Mouse (Mus musculus): ENCODE measurements around the gene Taok3. TPM values are rescaled to one million over a fixed set of nuclear protein-coding genes. Genes with fewer than 3 reads are reported as not detected.

Gene Taok3
- total RNA-seq, 2 experiments from 2014 or later: 3.9 to 4.3 TPM

DNA sequence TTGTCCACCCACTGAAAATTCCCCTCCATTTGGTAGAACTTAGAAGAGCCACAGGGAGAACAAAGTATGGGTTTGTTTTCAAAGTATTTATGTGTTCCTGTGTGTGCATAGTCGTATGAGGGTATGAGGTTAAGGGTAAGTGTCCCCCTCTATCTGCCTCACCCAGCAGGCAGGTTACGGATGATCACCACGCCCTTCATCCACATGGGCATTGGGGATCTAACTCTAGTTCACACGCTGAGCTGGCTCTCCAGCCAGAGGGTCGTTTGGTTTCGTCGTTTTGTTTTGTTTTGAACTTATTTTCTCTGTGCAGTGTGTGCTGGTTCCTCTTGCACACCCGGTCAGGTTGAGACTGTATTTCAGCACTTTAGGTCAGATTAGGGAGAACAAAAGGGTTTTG is 17.7 kb downstream of the Taok3 start:
- intact Hi-C loops (cut with DNase I): no loop called here
- DNase-seq: no peak

DNA sequence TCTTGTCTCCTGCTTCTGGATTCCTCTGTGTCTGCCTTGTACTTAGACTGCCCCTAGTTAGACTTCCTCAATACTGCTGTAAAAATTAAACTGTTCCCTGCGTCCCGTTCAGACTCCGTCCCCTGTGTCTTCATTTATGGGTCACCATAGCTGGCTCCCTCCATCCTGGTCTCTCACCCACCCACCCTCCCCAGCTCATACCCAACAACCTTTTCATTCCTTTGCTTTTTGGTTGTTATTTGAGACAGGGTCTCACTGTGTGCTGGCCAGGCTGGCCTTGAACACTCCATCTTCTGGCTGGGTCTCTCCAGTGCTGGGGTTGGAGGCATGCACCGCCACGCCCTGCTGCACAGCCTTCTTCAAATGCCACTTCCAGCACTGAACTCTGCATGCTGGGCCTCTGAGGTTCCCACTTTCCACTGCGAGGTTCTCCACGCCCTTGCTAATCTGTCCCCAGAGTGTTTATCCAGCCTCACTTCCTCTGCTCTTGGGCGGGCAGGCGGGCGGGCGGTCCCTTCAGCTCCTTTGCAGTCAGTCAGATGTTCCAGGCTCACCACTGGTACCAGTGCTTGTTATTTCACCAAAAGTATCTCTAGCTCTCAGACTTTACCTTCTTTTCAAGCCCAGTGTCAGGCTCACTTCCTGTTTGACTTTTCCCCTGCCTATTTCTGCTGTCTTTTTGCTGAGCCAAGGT is 18.5 kb downstream of the Taok3 start:
- peak; percentile 41 to 61 for DNase-seq
- intact Hi-C loops (cut with DNase I): no loop called here

DNA sequence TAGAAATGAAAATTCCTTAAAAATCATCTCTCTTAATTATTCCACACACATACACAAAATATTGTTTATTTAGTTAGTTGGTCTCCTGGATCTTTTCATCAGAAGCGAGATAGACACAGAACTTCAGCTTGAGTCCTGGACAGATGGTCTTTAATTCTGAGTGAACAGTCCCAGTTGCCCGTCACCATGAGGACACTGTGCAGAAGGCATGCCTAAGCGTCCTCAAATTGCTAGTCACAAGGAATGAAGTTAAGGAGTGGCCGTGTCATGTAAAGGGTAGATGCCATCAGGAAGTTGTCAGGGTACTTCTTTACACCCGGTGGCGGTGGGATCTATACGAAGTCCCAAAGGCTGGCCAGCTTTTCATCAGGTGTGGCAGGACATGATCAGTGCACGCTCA is 19.9 kb downstream of the Taok3 start:
- no peak for DNase-seq
- intact Hi-C loops (cut with DNase I): no loop called here

DNA sequence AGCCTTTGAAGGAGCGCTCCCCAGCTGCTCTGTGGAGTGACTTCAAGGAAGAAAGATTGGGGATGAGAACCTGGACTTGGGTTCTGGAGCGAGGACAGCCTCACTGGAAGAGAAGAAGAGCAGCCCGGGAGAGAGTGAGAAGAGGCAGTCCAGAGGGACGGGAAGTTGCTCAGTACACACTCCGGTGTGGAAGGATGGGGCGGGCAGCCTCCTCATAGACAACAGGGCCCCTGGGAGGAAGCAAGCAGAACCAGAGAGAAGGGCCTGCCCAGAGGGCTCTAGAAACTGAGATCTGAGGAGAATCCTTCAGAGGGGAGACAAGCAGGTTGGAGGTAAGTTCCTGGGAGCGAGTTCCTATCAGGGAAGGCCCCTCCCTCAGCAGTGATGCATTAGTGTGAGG is 20.4 kb downstream of the Taok3 start:
- no peak for DNase-seq
- intact Hi-C loops (cut with DNase I): no loop called here

DNA sequence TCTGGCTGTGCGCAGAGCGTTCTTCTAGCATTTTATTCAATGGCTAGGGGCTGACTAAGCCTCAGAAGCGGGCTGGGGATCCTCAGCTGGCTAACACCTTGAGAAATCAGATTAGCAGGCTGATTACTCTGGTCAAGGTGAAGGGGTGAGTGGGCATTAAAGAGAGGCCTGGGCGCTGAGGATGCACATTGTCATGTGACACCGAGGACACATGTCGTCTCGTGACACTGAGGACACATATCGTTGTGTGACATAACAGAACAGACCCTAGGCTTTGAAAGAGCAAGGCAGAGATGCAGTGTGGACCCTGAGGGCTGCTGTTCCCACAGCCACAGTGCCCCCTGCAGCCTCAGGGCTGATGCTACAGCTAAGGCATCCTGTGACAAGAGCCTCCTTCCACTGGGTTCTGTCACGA is 23.8 kb downstream of the Taok3 start:
- intact Hi-C loops (cut with DNase I): no loop called here

DNA sequence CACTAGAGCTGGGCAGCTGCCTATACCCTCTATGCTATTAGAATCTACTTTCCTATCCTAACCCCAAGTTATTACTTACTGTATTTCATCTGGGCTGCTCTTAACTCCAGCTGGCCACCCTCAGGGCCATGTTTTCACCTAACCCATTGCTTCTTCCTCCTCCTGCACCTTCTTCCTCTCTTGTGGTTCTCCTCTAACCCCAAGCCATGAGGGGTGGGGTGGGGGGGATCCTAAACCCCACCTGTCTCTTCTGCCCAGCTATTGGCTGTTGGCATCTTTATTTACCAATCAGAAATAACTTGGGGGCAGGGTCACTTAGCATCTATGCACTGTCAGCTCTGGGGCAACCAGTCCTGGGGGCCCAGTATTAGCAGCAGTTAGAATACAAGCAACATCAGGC is 26.2 kb downstream of the Taok3 start:
- intact Hi-C loops (cut with DNase I): no loop called here
- DNase-seq: no peak

More for the DNA sequence above, 23.8 kb downstream of the Taok3 start:
- DNase-seq: no peak

DNA sequence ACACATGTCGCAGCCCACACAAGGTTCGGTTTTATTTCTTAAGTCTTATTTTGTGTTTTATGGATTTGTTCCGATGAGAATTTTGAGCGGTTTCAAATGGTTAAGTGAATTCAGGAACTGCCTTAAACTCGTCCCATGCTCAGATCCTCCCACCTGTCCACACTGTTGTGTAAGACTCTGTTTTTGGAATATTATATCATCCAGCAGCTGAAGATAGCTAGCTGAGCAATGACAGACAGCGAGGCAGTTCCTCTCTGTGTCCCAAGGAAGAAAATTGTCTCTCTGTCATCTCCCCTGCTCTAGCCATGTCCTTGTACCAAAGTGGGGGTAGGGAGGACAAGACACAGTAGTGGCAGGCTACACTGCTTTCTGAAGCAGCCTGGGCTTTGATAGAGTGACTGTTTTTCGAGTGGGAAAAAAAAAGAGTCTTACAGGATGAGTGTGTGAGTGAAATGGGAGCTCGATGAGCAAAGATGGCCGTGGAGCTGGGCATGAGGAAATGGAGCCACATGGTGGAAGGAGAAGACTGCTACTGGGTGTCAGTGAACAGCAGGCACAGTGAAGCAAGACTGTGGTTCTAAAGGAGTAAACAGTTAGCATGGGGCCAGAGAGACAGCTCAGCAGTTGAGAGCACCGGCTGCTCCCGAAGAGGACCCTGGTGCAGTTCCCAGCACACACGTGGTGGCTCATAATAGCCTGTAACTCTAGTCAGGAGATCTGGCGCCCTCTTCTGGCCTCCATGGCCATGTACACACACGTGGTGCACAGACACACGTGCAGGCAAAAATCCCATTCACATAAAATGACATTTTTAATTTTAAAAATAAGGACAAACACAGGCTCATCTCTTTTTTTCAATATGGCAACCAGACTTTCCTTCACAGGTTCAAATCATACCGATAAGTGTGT is 27.5 kb downstream of the Taok3 start:
- no peak for DNase-seq

DNA sequence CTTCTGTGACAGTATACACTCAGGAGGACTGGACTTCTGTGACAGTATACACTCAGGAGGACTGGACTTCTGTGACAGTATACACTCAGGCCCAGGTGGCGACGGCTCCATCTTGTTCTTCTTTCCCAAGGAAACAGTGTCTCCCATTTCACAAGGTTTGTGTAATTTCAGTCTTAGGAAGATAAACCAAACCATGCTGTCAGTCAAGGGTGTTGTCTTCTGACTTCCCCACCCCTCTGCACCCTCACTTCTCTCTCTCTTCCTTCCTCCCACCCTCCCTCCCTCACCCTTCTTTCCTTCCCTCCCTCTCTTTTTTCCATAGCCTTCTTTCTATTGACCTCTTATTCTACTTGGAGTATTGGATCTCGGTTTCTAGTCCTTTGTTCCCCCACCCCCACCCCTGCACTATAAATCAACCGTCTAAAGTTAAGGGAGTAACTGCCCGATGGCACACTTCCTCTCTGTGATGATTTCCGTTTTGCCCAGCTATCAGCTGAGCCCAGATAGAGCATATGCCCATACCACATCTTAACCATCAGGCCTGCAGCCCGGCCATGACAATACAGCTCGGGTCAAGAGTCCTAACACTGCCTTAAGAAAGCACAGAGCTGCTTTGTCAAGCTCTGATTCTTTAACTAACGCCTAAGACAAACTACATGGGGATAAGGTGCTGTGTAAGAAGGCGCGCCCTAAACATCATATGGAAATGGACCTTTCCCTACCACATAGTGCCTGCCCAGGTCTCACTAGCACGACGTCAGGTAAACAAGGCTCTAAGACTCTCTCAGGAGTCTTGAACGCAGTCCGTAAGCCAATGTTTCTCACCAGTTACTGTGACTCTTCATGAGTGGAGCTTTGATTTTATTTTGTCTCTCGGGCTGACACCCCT is 29.4 kb downstream of the Taok3 start:
- DNase-seq: no peak
- intact Hi-C loops (cut with DNase I): no loop called here

More for the DNA sequence above, 27.5 kb downstream of the Taok3 start:
- intact Hi-C loops (cut with DNase I): no loop called here

DNA sequence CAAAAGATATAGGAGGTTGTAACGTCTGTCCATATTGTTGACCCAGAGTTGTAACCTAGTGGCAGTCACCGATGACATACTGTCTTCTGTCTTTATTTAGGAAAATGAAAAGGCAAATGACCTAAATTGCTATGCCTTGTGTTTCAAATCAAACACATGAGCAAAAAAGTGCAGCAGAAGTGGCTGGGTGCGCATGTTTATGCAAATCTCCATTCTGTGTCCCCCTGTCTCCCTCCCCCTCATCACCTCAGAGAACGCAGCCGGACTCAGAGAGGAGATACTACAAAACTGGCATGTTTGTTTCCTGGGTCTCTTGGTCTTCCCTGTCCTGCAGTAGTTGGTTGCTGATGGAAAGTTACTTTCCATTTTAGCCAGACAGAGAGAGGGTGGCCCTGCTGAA is 30.1 kb downstream of the Taok3 start:
- intact Hi-C loops (cut with DNase I): no loop called here
- no peak for DNase-seq

DNA sequence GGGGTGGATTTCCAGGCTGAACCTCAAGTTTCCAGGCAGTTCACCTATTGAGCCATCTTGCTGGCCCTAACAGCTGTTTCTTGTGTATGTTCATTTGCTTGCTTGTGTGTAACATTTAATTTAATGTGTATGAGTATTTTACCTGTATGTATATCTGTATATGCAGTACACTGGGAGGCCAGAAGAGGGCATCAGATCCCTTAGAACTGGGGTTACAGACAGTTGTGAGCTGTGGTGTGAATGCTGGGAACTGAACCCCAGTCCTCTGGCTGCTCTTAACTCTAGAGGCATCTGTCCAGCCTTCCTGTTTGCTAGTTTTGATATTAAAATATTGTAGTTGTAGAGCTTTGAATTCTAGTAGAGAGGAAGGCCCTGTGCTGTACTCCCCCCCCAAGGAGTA is 33.0 kb downstream of the Taok3 start:
- intact Hi-C loops (cut with DNase I): no loop called here

DNA sequence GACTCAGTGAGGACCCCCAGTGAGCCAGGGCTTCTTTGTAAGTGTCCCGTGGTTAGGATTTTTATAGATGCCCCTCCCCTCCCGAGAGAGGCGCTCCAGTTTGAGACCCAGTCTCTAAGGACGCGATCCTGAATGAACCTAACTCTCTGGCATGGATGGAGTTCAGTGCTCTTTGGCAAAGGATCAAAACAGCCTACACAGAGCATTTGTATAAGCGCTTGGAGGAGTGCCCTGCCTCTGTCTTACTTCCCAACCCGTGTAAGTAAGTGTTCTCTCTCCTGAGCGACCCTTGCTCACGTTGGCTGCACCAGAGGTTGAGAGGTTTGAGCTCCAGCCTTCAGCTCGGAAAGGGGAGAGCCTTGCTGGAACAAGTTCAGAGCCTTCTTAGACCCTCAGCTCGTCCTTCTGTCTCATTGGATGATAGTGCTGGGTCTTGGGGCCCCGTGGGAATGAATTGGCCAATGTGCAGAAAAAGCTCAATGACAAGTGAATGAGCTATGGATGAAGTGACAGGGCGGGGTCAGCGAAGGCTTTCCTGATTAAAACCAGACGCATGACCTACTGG is 33.7 kb downstream of the Taok3 start:
- peak; percentile 42 to 46 for DNase-seq

More for the DNA sequence above, 33.0 kb downstream of the Taok3 start:
- DNase-seq: no peak

DNA sequence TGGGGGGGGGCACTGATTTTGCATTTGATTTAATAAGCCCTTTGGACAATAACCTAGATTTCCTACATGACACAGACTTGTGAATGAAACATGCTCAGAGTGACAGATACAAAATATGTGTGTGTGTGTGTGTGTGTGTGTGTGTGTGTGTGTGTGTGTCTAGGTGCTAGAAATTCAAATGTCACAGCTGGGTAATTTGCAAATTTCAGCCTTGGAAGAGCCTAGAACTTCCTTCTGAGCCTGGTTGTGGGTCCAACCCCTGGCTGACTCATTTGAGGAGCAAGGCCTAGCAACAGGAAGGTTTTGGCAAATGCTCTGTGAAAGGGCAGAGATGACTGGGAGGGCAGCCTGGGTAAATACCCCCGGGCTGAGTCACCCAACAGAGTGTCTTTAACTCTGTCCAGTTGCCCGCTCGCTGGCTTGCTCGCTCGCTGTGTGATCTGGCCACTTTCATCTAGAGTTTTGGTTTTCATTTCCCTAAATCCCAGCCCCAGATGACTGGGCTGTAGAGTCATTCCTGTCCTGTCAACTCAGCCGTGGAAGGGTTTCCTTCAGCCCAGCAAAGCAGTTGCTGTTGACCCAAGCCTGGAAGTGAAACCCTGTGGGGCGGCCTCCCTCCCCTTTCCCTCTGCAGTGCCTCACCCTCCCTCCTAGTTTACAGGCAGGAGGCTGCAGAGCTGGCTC is 38.5 kb downstream of the Taok3 start:
- intact Hi-C loops (cut with DNase I): no loop called here
- peak; percentile 17 to 41 for DNase-seq

More for the DNA sequence above, 33.7 kb downstream of the Taok3 start:
- intact Hi-C loops (cut with DNase I): no loop called here

DNA sequence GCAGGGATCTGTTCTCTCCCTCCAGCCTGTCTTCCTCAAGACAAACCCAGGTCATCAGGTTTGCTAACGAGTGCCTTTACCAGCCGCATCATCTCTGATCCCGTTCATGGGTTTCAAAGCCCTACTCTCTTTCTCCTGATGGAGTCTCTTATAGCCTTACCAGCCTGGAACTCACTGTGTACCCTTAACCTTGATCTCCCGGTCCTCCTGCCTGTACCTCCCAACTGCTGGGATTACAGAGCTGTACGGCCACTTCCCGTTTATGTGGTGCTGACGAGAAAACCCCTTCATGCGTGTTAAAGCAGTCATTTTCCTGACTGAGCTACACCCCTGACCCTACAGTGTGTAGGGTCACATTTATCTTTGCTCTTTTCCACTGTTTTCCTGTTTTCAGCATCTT is 39.4 kb downstream of the Taok3 start:
- DNase-seq: no peak
- intact Hi-C loops (cut with DNase I): no loop called here

DNA sequence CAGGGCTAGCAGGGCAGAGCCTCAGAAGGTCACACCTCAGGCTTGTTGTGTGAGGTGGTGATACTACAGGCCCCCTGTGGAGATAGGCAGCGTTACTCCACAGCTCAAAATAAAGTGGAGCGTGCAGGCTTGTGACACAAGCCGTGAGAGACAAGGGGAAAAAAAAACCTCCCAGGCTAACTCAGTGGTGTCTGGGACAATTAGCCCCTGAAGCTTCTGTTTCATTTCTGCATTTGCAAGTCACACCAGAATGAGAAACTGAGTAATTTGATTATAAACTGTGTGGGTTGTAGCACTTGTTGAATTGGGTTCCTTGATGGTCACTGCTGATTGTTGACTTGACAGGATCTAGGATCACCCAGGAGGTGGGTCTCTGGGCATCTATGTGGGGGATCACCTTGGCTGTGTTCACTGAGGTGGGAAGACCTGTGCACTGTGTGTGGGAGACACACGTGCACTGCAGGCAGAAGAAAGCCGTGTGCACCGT is 39.9 kb downstream of the Taok3 start:
- DNase-seq: no peak
- intact Hi-C loops (cut with DNase I): no loop called here

DNA sequence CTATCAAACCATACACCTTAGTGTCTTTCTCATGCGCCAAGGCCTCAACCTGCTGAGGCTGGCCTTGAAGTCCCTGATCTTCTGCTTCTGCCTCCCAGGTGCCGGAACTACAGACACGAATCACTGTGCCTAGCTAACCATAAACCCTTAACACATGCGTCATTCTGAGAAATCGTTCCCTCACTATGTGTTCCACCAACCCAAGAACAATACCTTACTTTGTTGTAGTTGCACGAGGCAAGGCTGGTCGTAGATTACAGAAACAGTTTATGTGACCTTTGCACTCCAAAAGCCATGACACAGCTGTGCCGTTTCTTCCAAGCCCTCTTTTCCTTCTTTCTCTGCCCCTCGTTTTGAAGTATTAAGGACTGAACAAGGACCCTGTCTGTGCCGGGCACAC is 40.6 kb downstream of the Taok3 start:
- intact Hi-C loops (cut with DNase I): no loop called here
- no peak for DNase-seq

DNA sequence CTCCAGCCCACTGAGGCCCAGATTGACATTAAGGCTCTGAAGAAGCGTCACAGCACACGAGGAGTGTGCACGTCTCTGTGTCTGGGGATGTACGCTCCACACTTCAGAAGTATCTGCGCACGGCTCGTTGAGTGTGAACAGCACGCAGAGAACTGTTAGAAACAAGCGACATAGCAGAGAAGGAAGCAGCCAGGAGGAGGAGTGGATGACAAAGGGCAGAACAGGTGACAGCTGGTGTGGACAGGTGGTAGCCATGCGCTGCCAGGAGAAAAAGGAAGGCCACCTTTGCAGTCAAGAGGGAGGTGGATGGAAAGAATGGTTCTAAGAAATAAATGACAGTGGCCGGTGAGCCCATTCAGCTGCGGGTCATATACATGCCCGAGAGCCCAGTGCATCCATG is 43.9 kb downstream of the Taok3 start:
- no peak for DNase-seq
- intact Hi-C loops (cut with DNase I): no loop called here

DNA sequence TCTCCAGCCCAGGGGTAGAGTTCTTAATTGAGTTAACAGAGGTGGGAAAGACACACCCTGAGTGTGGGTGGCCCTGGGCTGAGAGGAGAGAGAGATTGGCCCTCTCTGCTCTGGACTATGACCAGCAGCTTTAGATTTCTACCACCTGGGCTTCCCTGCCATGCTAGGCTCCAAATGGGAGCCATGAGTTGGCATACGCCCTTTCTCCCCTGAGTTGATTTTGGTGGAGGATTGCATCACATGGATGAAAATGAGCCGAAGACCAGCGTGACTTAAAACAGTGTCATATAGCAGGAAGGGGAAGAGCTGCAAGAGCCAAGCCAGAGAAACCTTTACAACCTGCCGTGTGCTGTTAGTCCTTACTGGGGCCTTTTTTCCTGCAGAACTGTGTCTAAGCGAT is 44.6 kb downstream of the Taok3 start:
- DNase-seq: no peak
- intact Hi-C loops (cut with DNase I): no loop called here

DNA sequence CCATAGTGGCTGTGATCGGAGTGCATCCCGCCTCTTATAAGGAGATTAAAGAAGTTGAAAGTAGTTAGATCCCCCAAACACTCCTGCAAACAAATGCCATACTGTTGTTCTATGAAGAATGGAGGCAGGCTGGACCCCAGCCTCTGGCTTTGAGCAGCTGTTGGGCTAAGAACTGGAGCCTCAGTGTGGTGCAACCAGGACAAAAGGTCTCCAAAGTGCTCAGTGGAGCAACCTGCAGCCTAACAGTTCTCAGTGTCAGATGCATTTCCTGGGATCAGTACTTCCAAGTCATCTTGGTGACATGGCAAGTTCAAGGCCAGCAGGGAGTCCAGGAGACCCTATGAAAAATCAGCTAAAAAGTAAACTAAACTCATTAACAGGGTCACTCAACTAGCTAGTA is 45.0 kb downstream of the Taok3 start:
- no peak for DNase-seq
- intact Hi-C loops (cut with DNase I): loop anchor here (5.0 kb wide), 1 partner anchor 48 kb away; the partner anchor contains the start of gene Suds3

DNA sequence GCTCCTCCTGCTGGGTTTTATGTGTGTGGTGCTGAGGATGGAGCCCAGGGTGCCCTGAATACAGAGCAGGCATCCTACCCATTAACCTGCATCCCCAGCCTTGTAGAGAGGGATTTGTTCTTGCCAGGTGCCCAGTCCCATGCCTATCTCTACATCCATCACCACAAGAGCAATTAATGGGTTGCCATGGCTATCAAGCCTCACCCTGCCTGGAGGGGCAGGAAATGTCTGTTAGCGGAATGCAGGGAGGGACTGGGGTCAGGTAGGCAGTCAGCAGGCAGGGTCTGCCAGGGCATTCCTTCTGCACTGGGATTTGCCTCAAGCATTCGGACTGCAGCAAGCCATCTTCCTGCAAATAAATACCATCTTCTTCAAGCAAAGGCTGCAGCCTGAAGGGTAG is 46.0 kb downstream of the Taok3 start:
- intact Hi-C loops (cut with DNase I): loop anchor here (5.0 kb wide), 1 partner anchor 49 kb away; the partner anchor contains the start of gene Suds3
- no peak for DNase-seq
